Mouse (Mus musculus) cerebellum, postnatal 14 days (tissue): Measurements from ENCODE around the gene Gm16506.
"Not testable (repeated sequence)": the region's sequence is repeated elsewhere in the genome, so short reads cannot be mapped to it uniquely, and the experiment has no call there.

Experiments
- DNase-seq, 2 experiments: peaks; one replicate each; pipeline ENCODE4 v3.0.0; 2021; ENCODE audit warnings: mixed read lengths in 2 of 2

The Gm16506 gene

GRCm38 (mm10) chr14:43727385-43727784 is at the start of gene Gm16506:
Gene Gm16506 (minus strand): TSS chr14:43727485.
- not testable (repeated sequence) for DNase-seq

DNA sequence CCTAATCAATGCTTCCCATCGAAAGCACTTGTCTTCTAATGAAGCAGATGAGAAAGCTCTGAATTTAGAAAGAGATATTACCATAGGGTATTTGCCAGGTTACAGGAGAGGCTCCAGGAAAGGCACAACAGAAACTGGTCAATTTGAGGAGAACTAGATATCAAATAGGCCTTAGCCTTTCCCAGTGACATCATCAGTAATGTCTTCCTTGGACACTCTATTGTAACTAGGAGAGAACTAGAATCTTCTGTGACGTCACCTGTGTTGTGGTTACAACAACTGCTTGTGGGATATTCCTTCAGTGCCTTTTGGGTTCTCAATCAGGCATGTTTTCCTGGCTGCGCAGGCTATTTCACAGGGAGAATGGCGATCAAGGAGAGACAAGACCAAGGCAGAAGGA is 20.3 kb upstream of the Gm16506 start, which contains the start of gene Gm6526:
TSS of gene Gm6526 (plus strand) at position 301 of the 400 bp plus-strand sequence.
- not testable (repeated sequence) for DNase-seq

GRCm38 (mm10) chr14:43697621-43698020 is 29.7 kb downstream of the Gm16506 start, which contains the start of gene Gm7324:
Gene Gm7324 (plus strand): TSS chr14:43697828.
- DNase-seq: not testable (repeated sequence)

DNA sequence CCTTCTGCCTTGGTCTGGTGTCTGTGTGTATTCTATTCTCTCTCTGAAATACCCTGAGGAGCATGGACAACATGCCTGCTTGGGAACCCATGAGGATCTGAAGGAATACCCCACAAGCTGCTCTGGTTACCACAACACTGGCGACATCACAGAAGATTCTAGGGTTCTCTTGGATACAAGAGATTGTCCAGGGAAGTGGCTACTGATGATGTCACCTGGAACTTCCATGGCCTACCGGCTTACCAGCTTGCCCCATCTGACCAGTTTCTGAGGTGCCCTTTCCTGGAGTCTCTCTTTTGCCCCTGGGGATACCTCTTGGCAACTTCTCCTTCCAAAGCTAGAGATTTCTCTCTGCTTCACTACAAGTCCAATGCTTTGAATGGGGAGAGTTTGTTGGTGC is 50.2 kb downstream of the Gm16506 start, which contains the start of gene Gm8165:
TSS of gene Gm8165 (minus strand) at position 101 of the 400 bp plus-strand sequence.
- not testable (repeated sequence) for DNase-seq
